Mouse (Mus musculus) liver, postnatal 0 days (tissue): ENCODE measurements around the gene Pmvk.

Experiments
- CTCF ChIP-seq: sonication (generic); IDR thresholded peaks from 2 replicates; pipeline ENCODE4 v1.5.1; 2016; ENCODE audit warnings: antibody characterized with exemption, low read depth
- EP300 ChIP-seq: IDR thresholded peaks from 2 replicates; pipeline ENCODE4 v1.6.1; 2016; ENCODE audit warnings: antibody characterized with exemption, low read depth, mild to moderate bottlenecking

DNA sequence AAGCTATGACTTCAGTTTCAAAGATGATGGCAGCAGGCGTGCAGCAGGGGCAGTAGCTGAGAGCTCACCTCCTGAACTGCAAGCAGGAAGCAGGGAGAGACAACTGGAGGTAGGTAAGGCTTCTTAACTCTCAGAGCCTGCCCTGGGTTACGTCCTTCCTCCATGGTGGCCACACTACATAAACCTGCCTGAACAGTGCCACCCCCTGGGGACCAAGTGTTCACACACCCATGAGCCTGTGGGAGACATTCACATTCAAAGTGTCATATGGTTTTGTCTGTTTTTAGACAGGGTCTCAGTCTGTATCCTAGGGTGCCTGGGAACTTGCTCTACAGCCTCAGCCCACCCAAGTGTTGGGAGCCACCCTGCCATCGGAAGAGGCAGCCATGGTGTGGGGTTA is 36.4 kb downstream of the Pmvk start:
- TF ChIP-seq CTCF (peak; percentile 32), EP300 (no peak)
